In genomic region chr11:101163476-101164350, GRCm38 (mm10) we compare ENCODE assay signal across 8 mouse cellular contexts. TPM values are rescaled to one million over a fixed set of nuclear protein-coding genes. Genes with fewer than 3 reads are reported as not detected.
DNase-seq lines count a peak whose midpoint lies in the region; ATAC-seq lines count a peak whose summit lies in the region.

No protein-coding gene starts in this region.

- peaks cover 8% of the 10 kb centered on the region for H3K4me1 ChIP-seq in embryonic facial prominence, embryonic 14.5 days (ENCODE audit: control insufficient read depth, insufficient read depth, low read length)
- peaks cover 12% of the 10 kb centered on the region for H3K4me1 ChIP-seq in midbrain, embryonic 15.5 days

- peaks cover 62% of the 10 kb centered on the region for H3K27me3 ChIP-seq in embryonic facial prominence, embryonic 14.5 days (replicated peaks; ENCODE audit: control insufficient read depth, insufficient read depth, low read length)
- peaks cover 69% of the 10 kb centered on the region for H3K27me3 ChIP-seq in midbrain, embryonic 15.5 days (replicated peaks)

- WGBS in embryonic facial prominence, embryonic 14.5 days = 20% methylated on average over 42 of the region's 49 CpGs
- 17% methylated on average over 49 of the region's 49 CpGs for WGBS in midbrain, embryonic 15.5 days

- peak overlapping the region; percentile 55 for H3K9ac ChIP-seq in embryonic facial prominence, embryonic 14.5 days (ENCODE audit: low read depth, low read length)
- no peak overlapping the region; the same call in 1 of the 2 replicates for H3K9ac ChIP-seq in midbrain, embryonic 15.5 days

- DNase-seq in cerebellum, adult 18-20 months = peak; percentile 34 to 50
- no peak for DNase-seq in cerebellum, adult 9-10 months
- DNase-seq in embryonic facial prominence, embryonic 14.5 days (ENCODE audit: low spot score) = no peak
- DNase-seq in kidney, adult 8-10 months = peak; percentile 54 to 64
- DNase-seq in spleen, postnatal 10 days (ENCODE audit: low spot score in 2 of 2) = no peak
- no peak for DNase-seq in Muller cell, postnatal 12 days (ENCODE audit: inconsistent ontology term)
- no peak for DNase-seq in spleen, postnatal 36 days (ENCODE audit: low spot score in 2 of 2)

- H3K4me3 ChIP-seq in embryonic facial prominence, embryonic 14.5 days (ENCODE audit: low read depth, low read length) = peak overlapping the region; percentile 39
- peak overlapping the region; percentile 14 for H3K4me3 ChIP-seq in midbrain, embryonic 15.5 days

- H3K9me3 ChIP-seq in embryonic facial prominence, embryonic 14.5 days (ENCODE audit: control insufficient read depth, low read length) = no peaks in the 10 kb centered on the region
- H3K9me3 ChIP-seq in midbrain, embryonic 15.5 days = no peaks in the 10 kb centered on the region

- peaks cover 66% of the 10 kb centered on the region for H3K36me3 ChIP-seq in embryonic facial prominence, embryonic 14.5 days (ENCODE audit: control insufficient read depth, insufficient read depth, low read length)
- peaks cover 16% of the 10 kb centered on the region; the same call in 1 of the 2 replicates for H3K36me3 ChIP-seq in midbrain, embryonic 15.5 days (replicated peaks)

- ATAC-seq in embryonic facial prominence, embryonic 14.5 days (ENCODE audit: low read depth) = no peak
- no peak for ATAC-seq in midbrain, embryonic 15.5 days (replicated peaks)

- H3K4me2 ChIP-seq in embryonic facial prominence, embryonic 14.5 days (ENCODE audit: low read depth, low read length) = peak overlapping the region; percentile 63
- peak overlapping the region; percentile 38 for H3K4me2 ChIP-seq in midbrain, embryonic 15.5 days

- H3K27ac ChIP-seq in embryonic facial prominence, embryonic 14.5 days (replicated peaks; ENCODE audit: low read depth, low read length) = no peak overlapping the region
- H3K27ac ChIP-seq in midbrain, embryonic 15.5 days = no peak overlapping the region

RNA-seq across cellular contexts. Expression of gene Cntnap1, which starts 6.6 kb away (rescaled TPM):
- 1.6 and 1.9 TPM in 2 replicates for polyA plus RNA-seq in embryonic facial prominence, embryonic 14.5 days (2014; fragmentation: Nextera tagmentation; extraction: Ambion mirVana)
- 3.4 and 3.8 TPM in 2 replicates for polyA plus RNA-seq in midbrain, embryonic 15.5 days (2015; fragmentation: Nextera tagmentation; extraction: Ambion mirVana)

RNA-seq across cellular contexts. Expression of gene Plekhh3, which starts 7.4 kb away (rescaled TPM):
- polyA plus RNA-seq in embryonic facial prominence, embryonic 14.5 days (2014; fragmentation: Nextera tagmentation; extraction: Ambion mirVana) = 17.7 and 20.9 TPM in 2 replicates
- 8.5 and 9.9 TPM in 2 replicates for polyA plus RNA-seq in midbrain, embryonic 15.5 days (2015; fragmentation: Nextera tagmentation; extraction: Ambion mirVana)

RNA-seq across cellular contexts. Expression of gene Tubg2, which starts 8.0 kb away (rescaled TPM):
- polyA plus RNA-seq in embryonic facial prominence, embryonic 14.5 days (2014; fragmentation: Nextera tagmentation; extraction: Ambion mirVana) = 6.6 and 8.4 TPM in 2 replicates
- polyA plus RNA-seq in midbrain, embryonic 15.5 days (2015; fragmentation: Nextera tagmentation; extraction: Ambion mirVana) = 60.8 and 62.7 TPM in 2 replicates

RNA-seq across cellular contexts. Expression of gene Ccr10, which starts 11.5 kb away (rescaled TPM):
- polyA plus RNA-seq in embryonic facial prominence, embryonic 14.5 days (2014; fragmentation: Nextera tagmentation; extraction: Ambion mirVana) = 0.28 TPM in 1 of 2 replicates, not detected in the other
- polyA plus RNA-seq in midbrain, embryonic 15.5 days (2015; fragmentation: Nextera tagmentation; extraction: Ambion mirVana) = 0.31 and 0.36 TPM in 2 replicates

RNA-seq across cellular contexts. Expression of gene Tubg1, which starts 44.0 kb away (rescaled TPM):
- 55.7 and 60.2 TPM in 2 replicates for polyA plus RNA-seq in embryonic facial prominence, embryonic 14.5 days (2014; fragmentation: Nextera tagmentation; extraction: Ambion mirVana)
- polyA plus RNA-seq in midbrain, embryonic 15.5 days (2015; fragmentation: Nextera tagmentation; extraction: Ambion mirVana) = 76.1 and 84.7 TPM in 2 replicates

Comparison
In these comparisons a context has a peak if more than half of its experiments do, and no peak if none do; other contexts are left out.
1. DNase-seq: peak in cerebellum, adult 18-20 months (2 of 2) and kidney, adult 8-10 months (2 of 2); none in cerebellum, adult 9-10 months (single experiment), embryonic facial prominence, embryonic 14.5 days (single experiment), spleen, postnatal 10 days (0 of 2), Muller cell, postnatal 12 days (single experiment) and spleen, postnatal 36 days (0 of 2).